Mouse (Mus musculus): ENCODE data around the gene Def8. TPM values are rescaled to one million over a fixed set of nuclear protein-coding genes. Genes with fewer than 3 reads are reported as not detected.

Def8 gene
- polyA plus RNA-seq, 1 experiment from 2014 or later: 27.0 TPM

DNA sequence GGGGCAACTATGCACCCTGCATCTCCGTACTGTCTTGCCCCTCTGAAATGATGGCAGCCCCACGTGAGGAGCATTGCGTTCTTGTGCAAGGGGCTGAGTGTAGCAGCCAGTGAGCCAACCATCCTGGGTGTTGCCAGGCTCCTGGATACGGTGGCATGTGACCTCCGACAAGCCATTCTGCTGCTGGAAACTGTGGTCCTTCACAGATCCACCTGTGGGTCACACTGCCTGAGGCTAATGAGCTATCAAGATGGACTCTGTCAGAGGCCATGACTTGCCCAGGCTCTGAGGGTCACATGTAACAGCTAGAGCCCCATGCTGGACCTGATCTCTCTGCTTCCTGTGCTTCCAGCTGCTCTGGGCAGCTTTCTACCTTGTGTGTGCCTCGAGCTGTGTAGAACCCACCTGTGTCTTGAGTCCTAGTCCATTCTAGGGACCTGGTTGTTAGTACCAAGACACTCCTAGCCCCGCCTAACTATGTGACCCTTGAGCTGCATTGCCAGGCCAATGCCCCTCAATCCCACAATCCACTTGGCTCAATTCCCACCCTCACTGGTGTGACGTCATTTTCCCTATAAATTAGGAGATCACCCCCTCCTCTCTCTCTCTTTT is 6.3 kb upstream of the Def8 start:
- Histone ChIP-seq H3K36me3 (ENCODE audit: control insufficient read depth, insufficient read depth, low read length) (no peaks in the 10 kb centered on the region), H3K4me3 (replicated peaks; ENCODE audit: low read length) (no peak overlapping the region), H3K4me2 (ENCODE audit: low read depth, low read length) (no peak overlapping the region), H3K27ac (ENCODE audit: low read length) (no peak overlapping the region), H3K4me1 (ENCODE audit: control insufficient read depth, insufficient read depth, low read length) (no peaks in the 10 kb centered on the region; the same call in 1 of the 2 replicates), H3K9ac (ENCODE audit: low read length) (no peak overlapping the region), H3K27me3 (ENCODE audit: control insufficient read depth, insufficient read depth, low read length) (peaks cover 17% of the 10 kb centered on the region), H3K9me3 (replicated peaks; ENCODE audit: control insufficient read depth, low read length) (no peaks in the 10 kb centered on the region)
- ATAC-seq (ENCODE audit: insufficient read depth, low FRiP score): no peak
- 70% methylated on average over 8 of the region's 8 CpGs for WGBS

DNA sequence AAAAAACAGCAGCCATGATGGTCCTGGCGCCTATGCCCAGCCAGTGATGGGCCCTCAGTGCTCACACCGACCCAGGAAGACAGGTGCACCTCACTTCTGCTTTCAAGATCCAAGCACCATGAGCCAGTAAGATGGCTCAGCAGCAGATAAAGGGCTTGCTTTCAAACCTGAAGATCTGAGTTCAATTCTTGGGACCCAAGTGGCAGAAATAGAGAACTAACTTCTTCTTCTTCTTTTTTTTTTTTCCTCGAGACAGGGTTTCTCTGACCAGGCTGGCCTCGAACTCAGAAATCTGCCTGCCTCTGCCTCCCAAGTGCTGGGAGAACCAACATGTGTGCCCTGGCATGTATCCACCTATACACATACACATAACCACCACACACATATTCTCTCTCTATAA is 3.6 kb upstream of the Def8 start:
- Histone ChIP-seq H3K4me3 (replicated peaks; ENCODE audit: low read length) (no peak overlapping the region), H3K36me3 (ENCODE audit: control insufficient read depth, insufficient read depth, low read length) (no peaks in the 10 kb centered on the region), H3K27me3 (ENCODE audit: control insufficient read depth, insufficient read depth, low read length) (no peaks in the 10 kb centered on the region), H3K4me2 (ENCODE audit: low read depth, low read length) (no peak overlapping the region), H3K9me3 (replicated peaks; ENCODE audit: control insufficient read depth, low read length) (no peaks in the 10 kb centered on the region), H3K4me1 (ENCODE audit: control insufficient read depth, insufficient read depth, low read length) (no peaks in the 10 kb centered on the region; the same call in 1 of the 2 replicates), H3K9ac (ENCODE audit: low read length) (no peak overlapping the region), H3K27ac (ENCODE audit: low read length) (no peak overlapping the region)
- 86% methylated on average over 4 of the region's 4 CpGs for WGBS
- no peak for ATAC-seq (ENCODE audit: insufficient read depth, low FRiP score)

DNA sequence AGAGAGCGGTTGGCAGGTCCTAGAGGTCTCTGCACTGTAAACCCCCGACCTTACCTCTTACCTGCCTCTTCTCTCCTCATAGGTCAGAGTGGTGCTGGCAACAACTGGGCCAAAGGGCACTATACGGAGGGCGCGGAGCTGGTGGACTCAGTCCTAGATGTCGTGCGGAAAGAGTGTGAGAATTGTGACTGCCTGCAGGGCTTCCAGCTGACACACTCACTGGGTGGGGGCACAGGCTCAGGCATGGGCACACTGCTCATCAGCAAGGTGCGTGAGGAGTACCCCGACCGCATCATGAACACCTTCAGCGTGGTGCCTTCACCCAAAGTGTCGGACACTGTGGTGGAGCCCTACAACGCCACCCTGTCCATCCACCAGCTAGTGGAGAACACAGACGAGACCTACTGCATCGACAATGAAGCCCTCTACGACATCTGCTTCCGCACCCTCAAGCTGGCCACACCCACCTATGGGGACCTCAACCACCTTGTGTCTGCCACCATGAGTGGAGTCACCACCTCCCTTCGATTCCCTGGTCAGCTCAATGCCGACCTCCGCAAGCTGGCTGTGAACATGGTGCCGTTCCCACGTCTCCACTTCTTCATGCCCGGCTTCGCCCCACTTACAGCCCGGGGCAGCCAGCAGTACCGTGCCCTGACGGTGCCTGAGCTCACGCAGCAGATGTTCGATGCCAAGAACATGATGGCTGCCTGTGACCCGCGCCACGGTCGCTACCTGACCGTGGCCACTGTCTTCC is 2.6 kb upstream of the Def8 start:
- WGBS: 90% methylated on average over 34 of the region's 34 CpGs
- H3K4me1 ChIP-seq (ENCODE audit: control insufficient read depth, insufficient read depth, low read length): no peaks in the 10 kb centered on the region; the same call in 1 of the 2 replicates
- H3K4me3 ChIP-seq (replicated peaks; ENCODE audit: low read length): no peak overlapping the region
- ATAC-seq (ENCODE audit: insufficient read depth, low FRiP score): no peak
- no peaks in the 10 kb centered on the region for H3K9me3 ChIP-seq (replicated peaks; ENCODE audit: control insufficient read depth, low read length)
- H3K9ac ChIP-seq (ENCODE audit: low read length): no peak overlapping the region
- no peaks in the 10 kb centered on the region for H3K27me3 ChIP-seq (ENCODE audit: control insufficient read depth, insufficient read depth, low read length)
- H3K4me2 ChIP-seq (ENCODE audit: low read depth, low read length): no peak overlapping the region
- no peaks in the 10 kb centered on the region for H3K36me3 ChIP-seq (ENCODE audit: control insufficient read depth, insufficient read depth, low read length)
- H3K27ac ChIP-seq (ENCODE audit: low read length): no peak overlapping the region

DNA sequence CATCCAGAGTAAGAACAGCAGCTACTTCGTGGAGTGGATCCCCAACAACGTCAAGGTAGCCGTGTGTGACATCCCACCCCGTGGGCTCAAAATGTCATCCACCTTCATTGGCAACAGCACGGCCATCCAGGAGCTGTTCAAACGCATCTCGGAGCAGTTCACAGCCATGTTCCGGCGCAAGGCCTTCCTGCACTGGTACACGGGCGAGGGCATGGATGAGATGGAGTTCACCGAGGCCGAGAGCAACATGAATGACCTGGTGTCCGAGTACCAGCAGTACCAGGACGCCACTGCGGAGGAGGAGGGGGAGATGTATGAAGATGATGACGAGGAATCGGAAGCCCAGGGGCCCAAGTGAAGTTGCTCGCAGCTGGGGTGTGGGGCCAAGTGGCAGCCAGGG is 2.0 kb upstream of the Def8 start:
- no peak for ATAC-seq (ENCODE audit: insufficient read depth, low FRiP score)
- peaks cover under 1% of the 10 kb centered on the region; the same call in 1 of the 2 replicates for H3K9me3 ChIP-seq (replicated peaks; ENCODE audit: control insufficient read depth, low read length)
- WGBS: 87% methylated on average over 19 of the region's 19 CpGs

DNA sequence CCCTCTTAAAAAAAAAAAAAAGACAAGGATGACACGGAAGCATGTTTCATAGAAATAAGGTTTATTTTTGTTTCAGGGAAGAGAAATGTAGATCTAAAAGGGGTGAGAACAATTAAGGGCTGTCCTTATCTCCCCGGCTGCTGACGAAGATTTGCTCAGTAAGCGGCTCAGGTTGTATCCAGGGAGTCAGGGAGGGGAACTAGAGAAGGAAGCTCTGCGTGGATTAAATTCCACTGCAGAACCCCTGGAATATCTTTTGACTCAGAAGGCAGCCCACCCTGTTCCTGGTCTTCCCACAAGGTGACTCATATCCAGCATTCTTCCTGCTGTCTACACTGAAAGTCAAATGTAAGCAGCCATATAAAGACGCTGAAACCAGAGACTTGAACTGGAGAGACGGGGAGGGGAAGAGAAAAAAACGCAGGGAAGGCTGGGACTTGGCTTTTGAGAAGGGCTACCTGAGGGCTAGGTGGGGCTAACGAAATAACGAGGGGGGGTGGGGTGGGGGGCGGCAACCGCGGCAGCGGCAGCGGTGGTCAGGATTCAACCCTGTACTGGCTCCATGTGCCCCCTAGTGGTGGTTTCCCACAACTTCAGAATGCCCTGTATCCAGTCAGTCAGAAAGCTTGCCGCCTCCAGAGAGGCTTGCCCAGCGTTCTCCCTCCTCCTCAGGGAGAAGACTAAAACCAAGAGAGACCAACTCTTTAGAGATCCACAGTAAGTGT is 1.1 kb upstream of the Def8 start:
- ATAC-seq (ENCODE audit: insufficient read depth, low FRiP score): 0 out of 2 replicates have a peak, but pooled peaks have one; percentile 53
- H3K9ac ChIP-seq (ENCODE audit: low read length): peak overlapping the region; percentile 35; the same call in 1 of the 2 replicates
- H3K4me1 ChIP-seq (ENCODE audit: control insufficient read depth, insufficient read depth, low read length): no peaks in the 10 kb centered on the region; the same call in 1 of the 2 replicates
- peak overlapping the region; percentile 33 for H3K4me3 ChIP-seq (replicated peaks; ENCODE audit: low read length)
- peak overlapping the region; percentile 47 for H3K4me2 ChIP-seq (ENCODE audit: low read depth, low read length)
- no peaks in the 10 kb centered on the region for H3K27me3 ChIP-seq (ENCODE audit: control insufficient read depth, insufficient read depth, low read length)
- peaks cover 9% of the 10 kb centered on the region for H3K9me3 ChIP-seq (replicated peaks; ENCODE audit: control insufficient read depth, low read length)
- H3K36me3 ChIP-seq (ENCODE audit: control insufficient read depth, insufficient read depth, low read length): no peaks in the 10 kb centered on the region
- H3K27ac ChIP-seq (ENCODE audit: low read length): no peak overlapping the region
- 9% methylated on average over 17 of the region's 17 CpGs for WGBS

More for the DNA sequence above, 2.0 kb upstream of the Def8 start:
- H3K4me1 ChIP-seq (ENCODE audit: control insufficient read depth, insufficient read depth, low read length): no peaks in the 10 kb centered on the region; the same call in 1 of the 2 replicates
- H3K36me3 ChIP-seq (ENCODE audit: control insufficient read depth, insufficient read depth, low read length): no peaks in the 10 kb centered on the region
- no peak overlapping the region for H3K4me3 ChIP-seq (replicated peaks; ENCODE audit: low read length)
- no peak overlapping the region for H3K27ac ChIP-seq (ENCODE audit: low read length)
- H3K4me2 ChIP-seq (ENCODE audit: low read depth, low read length): no peak overlapping the region
- H3K9ac ChIP-seq (ENCODE audit: low read length): no peak overlapping the region
- H3K27me3 ChIP-seq (ENCODE audit: control insufficient read depth, insufficient read depth, low read length): no peaks in the 10 kb centered on the region

DNA sequence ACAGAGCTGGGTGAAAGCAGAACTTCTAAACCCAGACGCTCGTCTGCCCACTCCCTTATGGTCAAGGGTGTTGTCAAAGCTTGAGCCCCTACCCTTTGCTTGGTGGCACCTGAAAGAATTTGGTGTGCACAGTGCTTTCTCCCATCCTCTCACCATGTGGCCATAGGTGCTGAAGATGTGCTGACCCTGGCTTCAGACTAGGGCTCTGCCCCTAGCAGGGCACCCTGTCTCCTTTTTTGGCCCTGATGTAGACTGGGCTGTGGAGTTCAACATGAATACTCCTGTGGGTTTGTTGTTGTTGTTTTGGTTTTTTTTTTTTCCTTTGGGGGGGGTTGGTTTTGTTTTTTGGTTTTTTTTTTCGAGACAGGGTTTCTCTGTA is 557 bp upstream of the Def8 start:
- 0 out of 2 replicates have a peak, but pooled peaks have one; percentile 10 for ATAC-seq (ENCODE audit: insufficient read depth, low FRiP score)
- no peak overlapping the region for H3K27ac ChIP-seq (ENCODE audit: low read length)
- no peaks in the 10 kb centered on the region; the same call in 1 of the 2 replicates for H3K4me1 ChIP-seq (ENCODE audit: control insufficient read depth, insufficient read depth, low read length)

DNA sequence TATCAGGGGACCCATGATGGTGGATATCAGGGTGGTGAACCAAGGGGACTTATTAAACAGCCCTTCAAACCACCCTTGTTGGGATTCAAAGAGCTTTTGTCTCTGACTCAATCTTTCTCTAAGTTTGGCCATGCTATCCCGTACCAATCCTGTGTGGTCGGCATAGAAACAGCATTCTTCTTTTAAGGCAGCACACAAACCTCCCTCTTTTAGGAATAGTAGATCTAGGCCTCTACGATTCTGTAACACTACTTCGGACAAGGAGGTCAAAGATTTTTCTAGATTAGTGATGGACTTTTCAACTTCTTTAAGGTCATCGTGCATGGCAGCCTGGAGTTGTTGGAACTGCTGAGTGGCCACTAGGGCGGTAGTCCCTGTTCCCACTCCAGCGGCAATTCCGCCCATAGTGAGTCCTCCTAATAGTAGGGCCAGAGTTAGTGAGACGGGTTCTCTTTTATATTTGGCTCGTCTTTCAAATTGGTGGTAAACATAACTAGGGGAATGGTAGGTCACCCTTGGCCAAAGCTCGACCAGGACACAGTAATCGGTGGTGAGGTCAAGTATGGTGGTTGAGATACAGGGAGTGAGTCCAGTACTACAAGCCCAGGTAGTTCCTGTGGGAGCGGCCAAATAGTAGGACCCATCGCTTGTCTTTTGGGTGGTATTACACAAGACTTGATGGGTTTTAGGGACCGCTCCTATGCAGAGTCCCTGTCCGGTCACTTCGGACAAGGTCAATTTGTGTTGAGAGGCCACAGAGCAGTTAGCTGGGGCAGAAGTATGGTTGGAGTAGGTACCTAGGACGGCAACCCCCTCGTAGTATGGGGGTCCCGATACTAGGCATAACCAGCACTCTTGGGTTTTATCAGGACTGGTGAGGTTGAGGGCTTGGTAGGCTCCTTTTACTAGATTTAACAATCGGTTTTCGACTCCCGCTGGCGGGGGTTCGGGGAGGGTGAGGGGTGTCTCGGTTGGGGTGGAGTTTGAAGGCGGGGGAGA is 3.5 kb downstream of the Def8 start:
- Histone ChIP-seq H3K27ac (ENCODE audit: low read length) (no peak overlapping the region), H3K36me3 (ENCODE audit: control insufficient read depth, insufficient read depth, low read length) (no peaks in the 10 kb centered on the region; the same call in 1 of the 2 replicates), H3K9me3 (replicated peaks; ENCODE audit: control insufficient read depth, low read length) (peaks cover 34% of the 10 kb centered on the region), H3K27me3 (ENCODE audit: control insufficient read depth, insufficient read depth, low read length) (no peaks in the 10 kb centered on the region), H3K9ac (ENCODE audit: low read length) (no peak overlapping the region), H3K4me1 (ENCODE audit: control insufficient read depth, insufficient read depth, low read length) (no peaks in the 10 kb centered on the region; the same call in 1 of the 2 replicates), H3K4me3 (replicated peaks; ENCODE audit: low read length) (no peak overlapping the region), H3K4me2 (ENCODE audit: low read depth, low read length) (no peak overlapping the region)
- 95% methylated on average over 27 of the region's 27 CpGs for WGBS
- ATAC-seq (ENCODE audit: insufficient read depth, low FRiP score): no peak

More for the DNA sequence above, 557 bp upstream of the Def8 start:
- no peaks in the 10 kb centered on the region for H3K27me3 ChIP-seq (ENCODE audit: control insufficient read depth, insufficient read depth, low read length)
- peaks cover 15% of the 10 kb centered on the region for H3K9me3 ChIP-seq (replicated peaks; ENCODE audit: control insufficient read depth, low read length)
- no peak overlapping the region for H3K9ac ChIP-seq (ENCODE audit: low read length)
- 10% methylated on average over 3 of the region's 3 CpGs for WGBS
- H3K4me2 ChIP-seq (ENCODE audit: low read depth, low read length): peak overlapping the region; percentile 47; the same call in 1 of the 2 replicates
- no peak overlapping the region for H3K4me3 ChIP-seq (replicated peaks; ENCODE audit: low read length)
- H3K36me3 ChIP-seq (ENCODE audit: control insufficient read depth, insufficient read depth, low read length): no peaks in the 10 kb centered on the region; the same call in 1 of the 2 replicates

DNA sequence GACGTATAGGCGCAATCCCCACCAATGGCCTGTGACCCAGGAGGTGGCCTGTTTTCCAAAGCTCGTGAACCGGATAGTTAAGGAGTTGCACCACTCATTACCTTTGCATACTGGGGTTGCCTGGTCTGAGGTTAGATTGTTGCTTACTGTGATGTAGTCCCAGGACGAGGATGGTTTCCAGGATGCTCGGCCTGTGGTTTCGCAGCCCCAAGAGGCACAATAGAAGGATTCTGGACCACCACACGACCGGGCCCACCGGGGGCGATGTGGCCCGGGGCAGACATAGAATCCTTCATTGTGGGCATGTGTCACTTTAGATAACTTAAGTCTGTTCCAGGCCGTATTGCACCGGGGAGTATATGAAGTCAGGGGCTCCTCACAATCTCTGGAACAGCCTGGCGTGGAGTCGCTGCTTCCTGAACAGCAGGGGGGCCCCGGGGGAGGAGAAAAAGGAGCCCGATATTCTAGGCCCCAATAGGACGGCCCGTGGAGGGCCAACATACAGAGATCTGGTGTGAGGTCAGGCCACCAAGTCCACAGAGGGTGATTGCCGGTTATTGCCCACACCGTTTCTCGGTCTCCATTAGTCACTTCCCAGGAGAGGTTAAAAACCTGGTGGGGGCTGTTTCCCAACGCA is 4.4 kb downstream of the Def8 start:
- ATAC-seq (ENCODE audit: insufficient read depth, low FRiP score): no peak
- peaks cover 39% of the 10 kb centered on the region for H3K9me3 ChIP-seq (replicated peaks; ENCODE audit: control insufficient read depth, low read length)
- H3K4me3 ChIP-seq (replicated peaks; ENCODE audit: low read length): no peak overlapping the region
- no peak overlapping the region for H3K9ac ChIP-seq (ENCODE audit: low read length)
- no peak overlapping the region for H3K4me2 ChIP-seq (ENCODE audit: low read depth, low read length)
- no peaks in the 10 kb centered on the region for H3K27me3 ChIP-seq (ENCODE audit: control insufficient read depth, insufficient read depth, low read length)
- 95% methylated on average over 24 of the region's 24 CpGs for WGBS
- H3K27ac ChIP-seq (ENCODE audit: low read length): no peak overlapping the region
- H3K36me3 ChIP-seq (ENCODE audit: control insufficient read depth, insufficient read depth, low read length): no peaks in the 10 kb centered on the region; the same call in 1 of the 2 replicates
- H3K4me1 ChIP-seq (ENCODE audit: control insufficient read depth, insufficient read depth, low read length): no peaks in the 10 kb centered on the region

Measured in stomach, embryonic 16.5 days (tissue).